Mouse (Mus musculus) liver (tissue): ENCODE results near the gene Ccdc6.
A peak's percentile ranks its signal among the peaks of the same experiment; 100 is the strongest.

Experiments used
- DNase-seq: peaks from one replicate; pipeline ENCODE4 v3.0.0-alpha.2; 2020; ENCODE audit warnings: mixed read lengths

Ccdc6 gene

DNA sequence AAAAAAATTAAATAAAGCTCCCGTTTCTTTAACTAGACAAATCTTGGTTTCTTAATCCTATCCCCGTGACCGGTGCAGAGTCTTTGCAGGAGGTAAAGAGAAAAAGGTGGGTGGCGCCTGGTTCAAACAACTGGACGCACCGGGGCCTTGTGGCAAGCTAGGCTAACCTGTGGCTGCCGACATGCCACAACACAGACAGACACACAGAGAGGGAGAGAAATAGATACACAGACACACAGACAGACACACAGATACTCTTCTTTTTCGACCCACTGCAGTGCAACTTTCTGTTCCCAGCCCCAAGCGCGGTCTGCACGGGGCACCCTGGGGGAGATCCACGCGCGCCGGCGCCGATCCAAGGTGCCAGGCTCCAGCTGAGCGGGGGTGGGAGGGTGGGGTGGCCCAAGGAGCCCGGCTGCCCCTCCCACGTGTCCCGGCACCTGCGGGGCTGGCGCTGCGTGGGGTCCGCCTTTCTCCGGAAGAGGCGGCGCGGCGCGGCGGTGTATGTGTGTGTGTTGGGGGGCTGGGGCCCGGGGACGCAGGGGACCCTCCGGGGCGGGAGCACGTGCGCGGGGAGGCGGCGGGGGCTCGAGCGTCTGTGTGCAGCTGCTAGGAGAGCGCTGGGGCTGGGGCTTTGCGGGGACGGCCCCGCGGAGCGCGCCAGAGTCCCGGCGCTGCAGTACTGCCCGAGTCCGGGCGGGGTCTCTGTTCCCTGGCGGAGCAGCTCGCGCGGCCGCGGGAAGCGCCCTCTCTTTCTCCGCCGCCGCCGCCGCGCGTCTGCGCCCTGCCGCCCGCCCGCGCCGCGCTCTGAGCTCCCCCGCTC lies at the start of gene Ccdc6:
Gene Ccdc6, plus strand, starts transcription at position 756 of the 823 bp plus-strand sequence.
- DNase-seq: peak; percentile 85

DNA sequence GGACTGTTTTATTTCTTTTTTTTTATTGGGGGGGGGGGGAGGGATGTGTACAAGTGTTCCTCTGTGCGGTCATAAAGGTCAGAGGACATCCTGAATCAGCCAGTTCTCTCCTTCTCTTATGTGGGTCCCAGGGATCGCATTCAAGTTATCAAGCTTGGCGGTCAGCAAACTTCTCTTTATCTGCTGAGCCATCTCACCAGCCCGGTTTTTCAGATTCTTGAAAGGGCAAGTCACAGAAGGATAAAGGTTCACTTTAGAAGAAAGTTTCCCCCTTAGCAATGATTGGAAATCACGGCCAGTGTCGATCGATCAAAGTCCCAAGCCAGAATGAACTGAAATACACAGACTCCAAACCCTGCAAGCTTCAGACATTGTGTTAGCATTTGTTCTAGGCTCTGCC lies 47.1 kb upstream of the Ccdc6 start:
- no peak for DNase-seq

DNA sequence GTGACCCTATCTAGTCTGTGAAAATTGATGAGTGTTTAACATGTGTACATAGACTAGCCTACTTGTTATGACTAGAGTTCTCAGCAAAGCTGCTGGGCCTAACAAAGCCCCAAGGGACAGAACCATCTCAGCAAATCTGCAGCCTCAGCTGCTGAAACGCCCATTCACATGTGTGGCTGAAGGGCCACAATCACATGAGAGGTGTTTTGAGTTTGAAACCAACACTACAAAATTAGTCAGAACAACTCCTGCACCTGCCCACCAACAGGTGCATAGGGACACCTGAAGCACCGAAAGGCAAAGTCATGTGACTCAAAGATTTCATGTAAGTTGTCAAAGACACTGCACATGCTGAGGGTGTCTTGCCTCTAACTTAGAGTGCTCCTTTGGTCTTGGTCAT lies 41.6 kb upstream of the Ccdc6 start:
- DNase-seq: no peak

DNA sequence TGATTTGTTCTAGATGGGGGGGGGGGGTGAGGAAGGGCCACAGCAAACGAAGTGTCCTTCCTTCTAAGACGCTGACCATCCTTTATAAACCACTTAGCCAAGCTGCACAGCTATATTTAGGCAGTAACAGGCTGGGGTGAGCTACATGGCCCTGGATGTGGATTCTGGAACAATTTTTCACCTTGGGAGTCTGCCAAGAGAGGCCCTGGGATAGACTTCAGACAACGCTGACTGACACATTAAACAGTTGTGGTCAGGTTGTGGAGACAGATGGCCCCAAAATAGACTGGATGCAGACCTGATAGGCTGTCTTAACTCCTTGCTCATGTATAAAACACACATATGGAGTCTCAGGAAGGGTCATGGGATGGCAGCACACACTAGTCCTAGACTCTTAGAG lies 39.9 kb upstream of the Ccdc6 start:
- no peak for DNase-seq

DNA sequence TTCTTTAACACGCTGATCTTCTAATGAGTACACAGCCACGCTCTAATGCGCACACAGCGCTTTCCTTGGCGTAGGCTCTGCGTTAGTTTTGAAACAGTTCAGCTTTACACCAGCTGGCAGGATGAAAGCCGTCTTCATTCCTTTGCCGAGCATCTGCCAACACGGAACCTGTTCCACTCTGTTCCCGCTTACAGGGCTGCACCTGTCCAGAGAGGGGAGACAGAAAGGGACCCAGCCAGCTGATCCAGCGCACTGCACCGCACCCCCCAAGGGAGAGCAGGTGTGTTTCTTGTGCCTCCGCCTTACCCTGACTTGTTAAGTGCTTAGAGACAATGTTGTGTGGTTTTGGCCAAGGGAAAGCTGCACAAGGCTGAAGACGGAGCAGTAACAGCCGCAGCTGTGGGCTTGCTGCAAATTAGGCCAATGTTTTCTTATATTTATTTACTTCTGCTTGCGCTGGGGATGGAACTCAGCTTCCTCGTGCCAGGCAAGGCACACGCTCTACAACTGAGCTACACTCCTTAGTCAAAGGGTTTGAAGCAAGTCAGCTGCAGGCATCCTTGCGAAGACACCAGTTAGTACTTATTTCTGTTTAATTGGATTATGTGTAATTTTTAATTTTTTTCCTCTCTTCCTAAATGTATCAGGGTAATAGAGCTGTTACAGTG lies 36.8 kb upstream of the Ccdc6 start:
- DNase-seq: no peak

GRCm38 (mm10) chr10:70060689-70061081 lies 36.2 kb upstream of the Ccdc6 start:
- no peak for DNase-seq

DNA sequence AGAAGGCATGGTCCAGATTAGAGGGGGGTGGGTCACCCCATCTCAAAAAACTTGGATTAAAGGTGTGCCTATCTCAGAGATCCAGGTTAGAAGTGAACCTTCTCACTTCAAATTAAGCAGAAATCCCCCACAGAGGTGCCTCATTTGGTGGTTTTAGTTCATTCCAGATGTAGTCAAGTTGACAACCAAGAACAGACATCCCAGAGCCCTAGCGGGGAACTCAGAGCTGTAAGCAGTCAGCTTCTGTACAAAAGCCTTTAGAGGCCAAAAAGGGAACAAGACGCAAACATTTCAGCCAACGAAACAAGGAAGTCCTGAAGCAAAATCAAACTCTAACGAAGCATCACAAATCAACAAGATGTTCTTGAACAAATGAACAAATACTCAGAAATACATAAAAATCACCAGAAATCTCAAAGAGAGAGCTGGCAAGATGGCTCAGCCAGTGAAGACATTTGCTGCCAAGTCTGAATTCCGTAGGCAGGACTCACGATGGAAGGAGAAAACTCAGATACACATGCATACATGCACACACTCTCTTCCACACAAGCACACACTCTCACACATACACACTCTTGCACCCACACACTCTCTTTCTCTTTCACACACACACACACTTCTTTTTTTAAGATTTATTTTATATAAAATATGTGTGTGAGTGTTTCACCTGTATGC lies 32.9 kb upstream of the Ccdc6 start:
- no peak for DNase-seq

- DNase-seq: no peak
These were observed 31.7 kb upstream of the Ccdc6 start for GRCm38 (mm10) chr10:70065191-70065590.

DNA sequence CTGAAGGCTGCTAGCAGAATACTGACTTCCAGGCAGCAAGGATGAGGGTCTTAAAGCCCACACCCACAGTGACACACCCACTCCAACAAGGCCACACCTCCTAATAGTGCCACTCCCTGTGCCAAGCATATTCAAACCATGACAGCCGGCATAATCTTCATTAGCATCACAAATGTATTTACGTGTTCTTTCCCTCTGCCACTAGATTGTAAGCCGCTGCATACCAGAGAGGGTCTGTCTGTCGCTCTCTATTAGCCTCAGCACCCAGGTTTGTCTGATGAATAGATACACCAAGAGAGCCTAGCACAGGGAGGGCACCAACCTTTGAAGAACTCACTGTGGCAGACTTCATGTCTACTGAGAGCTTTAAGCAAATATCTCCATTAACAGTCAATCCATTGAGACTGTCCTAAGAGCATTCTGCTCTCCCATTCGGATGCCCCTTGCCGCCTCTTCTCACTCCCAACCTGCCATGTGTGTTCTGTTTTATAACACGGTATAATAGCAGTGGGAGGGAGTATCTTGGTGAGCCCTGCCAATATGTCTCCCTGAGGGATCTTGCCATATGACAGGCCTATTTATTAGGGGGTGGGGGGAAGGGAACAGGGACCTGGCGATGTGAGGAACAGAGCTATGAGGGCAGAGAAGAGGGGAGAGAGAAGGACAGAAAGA lies 30.3 kb upstream of the Ccdc6 start:
- no peak for DNase-seq

GRCm38 (mm10) chr10:70067169-70068115 lies 29.5 kb upstream of the Ccdc6 start:
- no peak for DNase-seq

GRCm38 (mm10) chr10:70069321-70069720 lies 27.6 kb upstream of the Ccdc6 start:
- DNase-seq: no peak

- DNase-seq: no peak
These were observed 25.6 kb upstream of the Ccdc6 start for GRCm38 (mm10) chr10:70071334-70071733.

GRCm38 (mm10) chr10:70077452-70077851 lies 19.5 kb upstream of the Ccdc6 start:
- DNase-seq: no peak

- DNase-seq: no peak
These were observed 16.0 kb upstream of the Ccdc6 start for GRCm38 (mm10) chr10:70080908-70081307.

DNA sequence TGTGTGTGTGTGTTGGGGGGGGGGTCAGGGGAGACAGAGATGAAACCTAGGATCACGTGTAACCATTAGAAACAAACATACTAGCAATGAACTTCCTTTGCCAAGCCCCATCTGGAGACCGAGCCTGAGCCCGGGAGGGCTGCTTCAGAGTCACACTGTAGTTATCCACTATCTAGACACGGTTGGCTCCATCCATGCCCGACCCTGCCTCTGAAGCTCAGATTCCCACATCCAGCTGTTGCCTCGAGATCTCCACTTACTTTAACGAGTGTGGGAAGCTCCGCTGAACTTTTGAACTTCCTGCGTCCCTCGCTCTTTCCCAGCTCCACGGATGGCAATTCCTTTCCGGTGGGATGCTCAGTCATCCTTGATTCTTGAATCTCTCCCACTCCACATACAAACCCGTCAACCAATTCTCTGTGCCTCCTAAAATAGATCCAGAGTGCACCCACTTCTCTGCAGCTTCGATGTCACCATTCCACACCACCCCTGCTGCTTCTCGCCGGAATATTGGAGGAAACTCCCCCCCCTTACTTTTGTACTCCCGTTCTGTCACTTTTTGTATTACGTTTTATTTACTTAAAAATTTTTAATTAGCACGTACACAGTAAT lies 15.3 kb upstream of the Ccdc6 start:
- peak; percentile 10 for DNase-seq

GRCm38 (mm10) chr10:70083241-70083640 lies 13.7 kb upstream of the Ccdc6 start:
- DNase-seq: no peak

DNA sequence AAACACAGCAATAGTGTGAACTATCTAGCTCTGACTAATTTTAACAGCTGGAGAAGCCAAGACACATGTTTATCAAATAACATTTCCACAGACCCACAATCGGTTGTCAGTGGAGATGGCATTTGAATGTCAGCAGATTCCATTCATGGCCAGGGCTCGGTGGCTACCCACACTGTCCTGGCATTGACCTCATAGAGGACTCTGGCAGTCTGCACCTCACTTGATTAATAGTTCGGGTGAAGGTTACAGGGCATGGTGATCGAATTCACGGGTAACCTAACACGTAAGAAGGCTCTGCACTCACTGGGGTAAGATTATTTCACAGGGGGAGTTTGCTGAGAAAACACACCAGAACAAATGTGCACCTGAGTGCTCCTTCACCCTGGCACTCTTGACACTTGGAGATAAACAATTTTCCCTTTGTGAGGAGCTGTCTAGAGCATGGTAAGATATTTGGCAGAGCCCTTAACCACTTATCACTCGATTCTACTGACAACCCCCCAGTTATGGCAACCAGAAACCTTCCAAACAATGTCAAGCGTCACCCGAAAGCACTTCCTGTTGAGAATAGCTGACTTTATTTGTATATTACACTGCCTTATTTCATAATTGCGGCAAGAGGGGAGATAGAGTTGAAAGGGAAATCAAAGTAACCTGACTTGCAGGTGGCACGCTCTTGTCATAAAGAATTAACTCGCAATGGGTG lies 11.5 kb upstream of the Ccdc6 start:
- no peak for DNase-seq

DNA sequence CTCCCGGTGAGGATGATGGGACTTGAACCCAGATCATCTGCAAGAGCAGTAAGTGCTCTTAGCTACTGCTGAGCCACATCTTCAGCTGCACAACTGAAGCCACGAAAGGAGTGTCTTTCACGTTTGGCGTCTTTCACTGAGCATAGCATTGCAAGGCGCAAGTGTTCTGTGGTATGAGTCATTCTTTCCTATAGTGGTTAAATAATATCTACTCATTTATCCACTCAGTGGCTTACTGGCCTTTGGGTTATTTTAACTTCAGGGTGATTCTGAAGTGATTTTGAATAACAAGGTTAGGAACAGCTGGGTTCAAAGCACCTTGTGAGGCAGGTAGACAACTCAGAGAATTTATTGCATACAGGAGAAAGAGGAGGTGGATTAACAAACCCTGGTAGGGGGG lies 8.1 kb upstream of the Ccdc6 start:
- DNase-seq: no peak

- DNase-seq: no peak
These were observed 5.0 kb upstream of the Ccdc6 start for GRCm38 (mm10) chr10:70091876-70092462.

- no peak for DNase-seq
These were observed 3.1 kb upstream of the Ccdc6 start for GRCm38 (mm10) chr10:70093782-70094181.
